Comparison of ENCODE assay signal across 9 mouse cellular contexts in the genomic region with DNA sequence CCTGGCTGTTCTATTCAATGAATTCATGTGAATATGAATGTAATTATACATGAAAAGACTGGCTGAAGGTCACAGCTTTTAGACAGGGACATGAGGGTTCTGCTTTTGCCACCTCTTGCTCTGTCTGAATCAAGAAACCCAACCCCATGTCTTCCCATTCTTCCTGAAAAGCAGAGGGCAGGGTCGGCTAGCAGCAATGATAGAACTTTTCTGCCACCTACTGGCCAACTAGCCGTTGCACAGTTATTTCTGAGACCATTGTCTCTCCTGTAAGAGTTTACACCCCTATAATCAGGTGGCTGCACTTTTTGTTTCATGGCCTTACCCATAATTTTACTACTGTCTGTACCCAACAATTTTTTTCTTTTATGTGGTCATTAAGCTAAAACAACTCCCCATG. TPM values are rescaled to one million over a fixed set of nuclear protein-coding genes. Genes with fewer than 3 reads are reported as not detected.
A peak's percentile ranks its signal among the peaks of the same experiment; 100 is the strongest.
DNase-seq lines count a peak whose midpoint lies in the region; ATAC-seq and TF ChIP-seq lines count a peak whose summit lies in the region.
"Had no signal": no experiment of that assay in that cellular context is flagged by ENCODE, and none has a peak within 500 bp of the region (broad histone marks: within the 10 kb centered on the region; RNA-seq: fewer than 3 reads in every experiment).

No protein-coding gene starts in this region.

- DNase-seq in gastrocnemius, adult 18-20 months (ENCODE audit: low spot score) = peak; percentile 33
- DNase-seq in gastrocnemius, postnatal 36 days = no peak
- no peak for DNase-seq in CH12.LX (ENCODE audit: extremely low read depth)
- DNase-seq in c-Kit-positive CD71-positive TER-119-positive erythroid progenitor cells, embryonic 14.5 days (ENCODE audit: low spot score) = peak; percentile 2
- DNase-seq in heart, postnatal 4 days = peak; percentile 44
- peak; percentile 6 for DNase-seq in retina, adult 2 months (ENCODE audit: low read depth, low spot score)
- no peak for DNase-seq in spleen, adult 18-20 months

- no peaks in the 10 kb centered on the region for H3K79me2 ChIP-seq in CH12.LX (replicated peaks; ENCODE audit: control insufficient read depth, extremely low read depth, insufficient read depth, poor library complexity, severe bottlenecking)

- no peak for TF ChIP-seq EP300 in CH12.LX (IDR thresholded peaks at IDR 0.05; ENCODE audit: low read length)

- no peaks in the 10 kb centered on the region for H3K36me3 ChIP-seq in CH12.LX (replicated peaks in 1 of 2; ENCODE audit: control insufficient read depth in 1 of 2, insufficient read depth in 1 of 2, low read length in 1 of 2)
- H3K36me3 ChIP-seq in limb, embryonic 13.5 days = no peaks in the 10 kb centered on the region

- H3K27ac ChIP-seq in CH12.LX (ENCODE audit: insufficient read depth, low read depth) = no peak overlapping the region
- H3K27ac ChIP-seq in limb, embryonic 13.5 days = no peak overlapping the region

- 0 out of 2 replicates have a peak, but pooled peaks have one; percentile 51 for ATAC-seq in limb, embryonic 13.5 days (ENCODE audit: low FRiP score, low read depth)

- no peak for TF ChIP-seq POLR2A in CH12.LX (IDR thresholded peaks at IDR 0.05; ENCODE audit: low read depth, low read length)

- dilution Hi-C loops in CH12.LX (cut with MboI; ENCODE audit: extremely low pct_ligation_motif_present, extremely low pct_unique_long_range_greater_than_20kb, low sequenced_read_pairs) = no loop called here

- H3K9ac ChIP-seq in CH12.LX (ENCODE audit: insufficient read depth, low read depth) = no peak overlapping the region
- no peak overlapping the region for H3K9ac ChIP-seq in limb, embryonic 13.5 days

- in situ Hi-C loops in CH12.LX (cut with MboI; ENCODE audit: low pct_ligation_motif_present, low pct_unique_long_range_greater_than_20kb, low sequenced_read_pairs) = loop anchor here (25.0 kb wide), 1 partner anchor 145 kb away; no protein-coding TSS in a partner anchor

- H3K9me3 ChIP-seq in CH12.LX (replicated peaks; ENCODE audit: low read length) = peaks cover 58% of the 10 kb centered on the region
- H3K9me3 ChIP-seq in limb, embryonic 13.5 days = peaks cover 22% of the 10 kb centered on the region

- no peak overlapping the region for H3K4me2 ChIP-seq in CH12.LX (ENCODE audit: insufficient read depth, low read depth, poor library complexity, severe bottlenecking)
- H3K4me2 ChIP-seq in limb, embryonic 13.5 days (replicated peaks) = no peak overlapping the region

- intact Hi-C loops in gastrocnemius, postnatal 36 days (cut with DNase I) = loop anchor here (2.0 kb wide), 1 partner anchor 156 kb away; no protein-coding TSS in a partner anchor

- no peaks in the 10 kb centered on the region for H3K4me1 ChIP-seq in CH12.LX (ENCODE audit: control insufficient read depth in 1 of 2, insufficient read depth in 2 of 2)
- H3K4me1 ChIP-seq in limb, embryonic 13.5 days = no peaks in the 10 kb centered on the region

- no peak overlapping the region for H3K4me3 ChIP-seq in CH12.LX (replicated peaks in 1 of 3; ENCODE audit: low read depth in 2 of 3, low read length in 2 of 3, poor library complexity in 1 of 3)
- no peak overlapping the region for H3K4me3 ChIP-seq in limb, embryonic 13.5 days

- H3K27me3 ChIP-seq in CH12.LX (replicated peaks) = no peaks in the 10 kb centered on the region
- H3K27me3 ChIP-seq in limb, embryonic 13.5 days = no peaks in the 10 kb centered on the region

- WGBS in limb, embryonic 13.5 days = 5% methylated on average over 2 of the region's 2 CpGs

- peak in 1 of 2 experiments; percentile 40; a peak in 2 of 4 replicates for TF ChIP-seq CTCF in CH12.LX (conservative IDR thresholded peaks at IDR 0.05 in 1 of 2, IDR thresholded peaks at IDR 0.05 in 1 of 2; ENCODE audit: low read depth in 2 of 2, low read length in 2 of 2)

- TF ChIP-seq RAD21 in CH12.LX (IDR thresholded peaks at IDR 0.05; ENCODE audit: low read depth, low read length) = peak; percentile 49

TF ChIP-seq in CH12.LX, 34 proteins besides CTCF, POLR2A, EP300 and RAD21:
- TF ChIP-seq SMC3 (IDR thresholded peaks at IDR 0.05; ENCODE audit: low read depth, low read length) (peak; percentile 18), ZNF384 (IDR thresholded peaks at IDR 0.05; ENCODE audit: low read depth, low read length) (no peak)

RNA-seq across cellular contexts. Expression of a gene that starts 5.6 kb away (rescaled TPM):
- not detected for total RNA-seq in gastrocnemius, adult 18-20 months (2021)
- total RNA-seq in gastrocnemius, postnatal 36 days (2021) = not detected
- total RNA-seq in CH12.LX (2012; rRNA removed) (not detected in 2 replicates), CH12.LX (2014; rRNA removed) (not detected in 2 replicates)
- polyA plus RNA-seq in CH12.LX (2012; ENCODE audit: insufficient read length, low read depth) = not detected in 2 replicates
- total RNA-seq in heart, postnatal 4 days (2021) = under 1 TPM; 0.33 to 0.41 TPM
- 5.0 and 5.4 TPM in 2 replicates for polyA plus RNA-seq in limb, embryonic 13.5 days (2015; fragmentation: Nextera tagmentation; extraction: Ambion mirVana)
- total RNA-seq: heart, postnatal 14 days had no signal

RNA-seq across cellular contexts. Expression of a gene that starts 36.0 kb away (rescaled TPM):
- total RNA-seq in gastrocnemius, adult 18-20 months (2021) = 1 to 10 TPM; 2.2 to 2.8 TPM
- total RNA-seq in gastrocnemius, postnatal 36 days (2021) = 1 to 10 TPM; 4.4 to 5.2 TPM
- total RNA-seq in CH12.LX (2012; rRNA removed) = not detected in 2 replicates
- not detected in 2 replicates for total RNA-seq in CH12.LX (2014; rRNA removed)
- polyA plus RNA-seq in CH12.LX (2012; ENCODE audit: insufficient read length, low read depth) = not detected in 2 replicates
- 10 to 100 TPM; 17.9 to 18.9 TPM for total RNA-seq in heart, postnatal 4 days (2021)
- 123 and 124 TPM in 2 replicates for polyA plus RNA-seq in limb, embryonic 13.5 days (2015; fragmentation: Nextera tagmentation; extraction: Ambion mirVana)

RNA-seq across cellular contexts. Expression of a gene that starts 37.5 kb away (rescaled TPM):
- total RNA-seq in gastrocnemius, adult 18-20 months (2021) = under 1 TPM; 0.14 to 0.17 TPM
- total RNA-seq in gastrocnemius, postnatal 36 days (2021) = under 1 TPM in 1 of 2 experiments, not detected in 1; 0.25 TPM
- total RNA-seq in CH12.LX (2012; rRNA removed) (0.13 TPM in 1 of 2 replicates, not detected in the other), CH12.LX (2014; rRNA removed) (0.11 TPM in 1 of 2 replicates, not detected in the other)
- not detected in 2 replicates for polyA plus RNA-seq in CH12.LX (2012; ENCODE audit: insufficient read length, low read depth)
- total RNA-seq in heart, postnatal 4 days (2021) = 1 to 10 TPM; 1.2 to 1.6 TPM
- polyA plus RNA-seq in limb, embryonic 13.5 days (2015; fragmentation: Nextera tagmentation; extraction: Ambion mirVana) = 7.8 and 8.3 TPM in 2 replicates

Comparison
In these comparisons a context has a peak if more than half of its experiments do, and no peak if none do; other contexts are left out.
1. DNase-seq: peak in gastrocnemius, adult 18-20 months (single experiment), c-Kit-positive CD71-positive TER-119-positive erythroid progenitor cells, embryonic 14.5 days (single experiment), heart, postnatal 4 days (single experiment) and retina, adult 2 months (single experiment); none in gastrocnemius, postnatal 36 days (0 of 2), CH12.LX (single experiment) and spleen, adult 18-20 months (0 of 2).